Mouse (Mus musculus) 416B (cell line): ENCODE data around the gene A030014E15Rik.
"Not testable (repeated sequence)": the region's sequence is repeated elsewhere in the genome, so short reads cannot be mapped to it uniquely, and the experiment has no call there.

Experiments used
- DNase-seq: peaks from one replicate; pipeline ENCODE4 v3.0.0; 2011; ENCODE audit warnings: low read depth

Gene A030014E15Rik

DNA sequence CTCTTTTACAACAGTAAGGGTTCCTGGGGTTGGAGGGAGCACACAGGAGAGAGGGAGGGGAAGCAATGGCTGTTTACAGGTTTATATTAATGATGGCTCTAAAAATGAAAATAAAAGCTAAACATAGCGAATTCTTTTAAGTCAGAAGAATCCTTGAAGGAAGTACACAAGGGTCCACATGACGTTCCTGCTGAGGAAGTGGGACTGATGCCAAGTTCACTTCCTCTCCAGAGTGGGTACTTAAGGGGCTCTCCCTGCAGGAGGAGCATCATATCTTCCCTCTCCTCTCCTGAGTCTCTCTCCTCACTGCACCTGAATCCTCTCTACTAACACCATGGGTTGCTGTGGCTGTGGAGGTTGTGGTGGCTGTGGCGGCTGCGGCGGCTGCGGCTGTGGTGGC lies at the start of gene A030014E15Rik:
TSS of gene A030014E15Rik (plus strand) at position 268 of the 400 bp plus-strand sequence.
- no peak for DNase-seq

DNA sequence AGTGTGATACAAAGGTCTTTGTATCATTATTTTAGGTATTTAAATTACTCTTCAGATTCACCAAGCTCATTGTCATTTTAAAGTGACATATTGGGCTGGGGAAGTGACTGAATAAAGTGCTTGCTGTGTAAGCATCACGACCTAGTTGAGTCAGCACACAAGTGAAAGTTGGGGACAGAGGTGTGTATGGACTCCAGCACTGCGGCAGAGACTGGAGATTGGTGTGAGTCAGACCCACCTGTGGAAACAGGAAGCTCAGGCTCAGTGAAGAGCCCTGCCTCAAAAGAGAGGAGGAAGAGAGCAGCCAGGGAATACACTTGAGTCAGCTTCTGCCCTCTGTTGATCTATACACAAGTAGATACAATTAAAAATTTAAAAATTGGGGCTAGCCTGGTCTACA lies 45.5 kb upstream of the A030014E15Rik start:
- DNase-seq: peak; percentile 55

DNA sequence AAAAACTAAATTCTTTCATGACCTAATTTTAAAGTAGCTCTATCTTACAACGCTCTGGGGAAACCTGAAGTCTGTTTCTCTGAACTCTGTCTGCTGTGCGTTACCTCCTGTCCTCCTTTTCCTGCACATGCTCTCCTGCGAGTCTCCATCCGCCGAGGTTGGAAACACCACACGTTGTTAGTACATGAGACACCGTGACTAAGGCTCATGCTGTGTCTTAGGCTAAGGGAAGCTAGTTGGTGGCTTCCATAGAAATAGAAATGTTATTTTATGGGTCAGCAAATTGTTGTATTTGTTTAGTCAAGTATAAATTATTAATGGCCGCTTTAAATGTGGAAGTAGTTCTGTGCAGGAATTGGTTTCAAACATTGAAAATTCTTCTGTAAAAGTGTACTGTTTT lies 44.5 kb upstream of the A030014E15Rik start:
- no peak for DNase-seq

DNA sequence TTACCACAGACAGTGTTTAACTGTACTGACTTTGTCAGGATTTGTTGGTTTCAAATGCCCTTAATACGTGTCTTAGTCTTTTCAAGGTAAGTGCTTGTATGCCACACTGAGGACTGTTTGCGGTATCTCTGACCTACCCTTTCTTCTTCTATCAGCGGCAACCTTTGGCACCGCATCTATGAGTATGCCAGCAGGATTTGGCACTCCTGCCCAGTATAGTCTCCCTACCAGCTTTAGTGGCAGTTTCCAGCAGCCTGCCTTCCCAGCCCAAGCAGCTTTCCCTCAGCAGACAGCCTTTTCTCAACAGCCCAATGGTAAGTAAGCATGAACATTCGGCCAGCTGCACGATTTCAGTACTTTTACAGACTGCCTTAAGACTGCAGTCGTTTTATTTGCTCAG lies 31.4 kb upstream of the A030014E15Rik start:
- DNase-seq: no peak

DNA sequence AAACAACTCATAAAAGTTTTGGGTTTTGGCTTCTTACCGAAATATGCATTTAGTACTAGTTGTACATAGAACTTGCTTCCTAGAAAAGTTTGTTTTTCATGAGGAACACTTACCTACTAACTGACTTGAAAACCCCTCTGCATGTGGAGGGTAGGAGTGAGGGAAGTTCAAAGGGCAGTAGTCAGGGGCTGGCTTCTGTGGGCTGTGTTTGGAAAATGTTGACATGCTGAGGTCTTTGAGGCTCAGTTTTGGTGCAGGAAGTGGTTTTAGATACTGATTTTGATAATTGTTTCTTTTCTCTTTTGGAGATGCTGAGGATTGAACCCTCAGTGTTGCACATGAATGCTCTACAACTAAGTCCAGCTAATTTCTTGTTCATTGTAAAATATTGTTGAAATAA lies 24.1 kb upstream of the A030014E15Rik start:
- peak; percentile 57 for DNase-seq

DNA sequence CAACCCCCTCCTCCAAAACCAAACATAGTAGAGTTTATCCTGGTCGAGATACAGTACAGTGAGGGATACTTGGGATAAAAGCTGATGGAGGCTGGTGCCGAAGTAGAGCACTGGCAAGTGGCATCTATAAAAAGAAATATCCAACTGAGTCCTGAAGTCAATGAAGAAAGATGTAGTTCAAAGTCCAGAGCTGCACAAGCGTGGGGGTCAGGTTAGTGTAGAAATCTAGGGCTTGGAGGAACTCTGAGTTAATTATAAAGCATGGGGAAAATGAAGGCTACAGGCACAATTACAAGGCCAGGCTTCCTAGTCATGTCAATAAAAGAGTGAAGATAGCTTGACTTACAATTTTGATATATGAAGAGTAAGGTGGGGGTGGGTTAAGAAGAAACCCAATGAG lies 23.5 kb upstream of the A030014E15Rik start:
- DNase-seq: no peak

DNA sequence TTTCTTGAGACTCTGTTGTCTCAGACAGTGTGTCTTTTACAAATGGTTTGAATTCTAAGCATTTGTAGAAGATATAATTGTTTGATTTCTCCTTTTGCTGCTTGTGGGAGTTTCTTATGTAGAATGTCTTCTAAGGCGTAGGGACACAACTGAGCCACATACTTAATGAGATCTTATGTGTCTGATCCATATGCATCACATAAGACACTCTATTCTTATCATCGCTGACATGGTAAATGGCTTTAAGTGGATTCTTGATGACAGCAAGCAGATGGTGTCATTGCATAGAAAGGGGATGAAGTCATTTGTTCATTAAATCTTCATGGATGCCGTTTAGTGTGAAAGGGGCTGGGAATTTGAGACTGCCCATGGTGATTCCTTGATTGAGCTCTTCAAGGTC lies 18.8 kb upstream of the A030014E15Rik start:
- DNase-seq: no peak

DNA sequence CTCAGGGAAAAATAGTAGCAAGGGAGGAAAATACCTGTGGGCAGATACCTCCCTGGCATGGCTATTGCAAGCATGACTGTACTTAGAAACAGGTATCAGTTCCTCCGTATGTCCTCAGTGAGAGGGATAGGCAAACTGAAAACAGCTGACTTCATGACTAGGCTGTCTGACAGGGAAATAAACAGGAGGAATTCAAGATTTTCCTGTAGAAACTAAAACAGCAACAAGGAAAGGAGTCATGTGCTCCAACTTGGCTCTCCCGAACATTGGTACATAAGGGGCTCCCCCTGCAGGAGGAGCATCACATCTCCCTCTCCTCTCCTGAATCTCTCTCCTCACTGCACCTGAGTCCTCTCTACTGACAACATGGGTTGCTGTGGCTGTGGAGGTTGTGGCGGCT lies 11.7 kb upstream of the A030014E15Rik start, which contains the start of gene A030005L19Rik:
TSS of gene A030005L19Rik (plus strand) at position 301 of the 400 bp plus-strand sequence.
- DNase-seq: peak; percentile 47

DNA sequence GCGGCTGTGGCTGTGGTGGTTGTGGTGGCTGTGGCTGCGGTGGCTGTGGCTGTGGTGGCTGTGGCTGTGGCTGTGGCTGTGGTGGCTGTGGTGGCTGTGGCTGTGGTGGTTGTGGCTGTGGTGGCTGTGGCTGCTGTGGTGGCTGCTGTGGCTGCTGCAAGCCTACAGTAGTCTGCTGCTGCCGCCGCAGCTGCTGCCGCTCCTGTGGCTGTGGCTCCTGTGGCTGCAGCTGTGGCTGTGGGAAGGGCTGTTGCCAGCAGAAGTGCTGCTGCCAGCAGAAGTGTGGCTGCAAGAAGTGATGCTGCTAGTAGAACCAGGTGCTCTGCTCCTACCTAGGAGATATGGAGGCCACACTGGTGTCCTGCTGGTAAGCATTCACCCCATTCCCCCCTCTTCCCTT lies 11.3 kb upstream of the A030014E15Rik start:
- DNase-seq: peak; percentile 32

DNA sequence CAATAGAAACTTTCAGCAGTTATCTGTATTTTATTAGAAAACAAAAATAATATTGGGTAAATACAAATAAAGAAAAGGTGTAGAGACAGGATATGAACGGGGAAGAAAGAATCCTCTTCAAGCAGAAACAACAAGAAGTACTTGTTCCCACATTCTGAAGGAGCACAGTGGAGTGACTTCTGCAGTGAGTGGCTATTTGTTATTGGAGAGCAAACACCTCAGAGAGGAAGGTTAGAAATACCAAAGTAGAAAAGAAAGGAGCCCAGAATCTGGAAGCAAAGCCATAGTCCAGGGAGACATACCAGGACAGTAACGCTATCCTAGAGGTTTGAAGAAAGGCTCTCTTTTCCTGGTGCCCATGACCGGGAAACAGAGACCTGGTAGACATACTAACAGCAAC lies 5.8 kb downstream of the A030014E15Rik start:
- DNase-seq: not testable (repeated sequence)

DNA sequence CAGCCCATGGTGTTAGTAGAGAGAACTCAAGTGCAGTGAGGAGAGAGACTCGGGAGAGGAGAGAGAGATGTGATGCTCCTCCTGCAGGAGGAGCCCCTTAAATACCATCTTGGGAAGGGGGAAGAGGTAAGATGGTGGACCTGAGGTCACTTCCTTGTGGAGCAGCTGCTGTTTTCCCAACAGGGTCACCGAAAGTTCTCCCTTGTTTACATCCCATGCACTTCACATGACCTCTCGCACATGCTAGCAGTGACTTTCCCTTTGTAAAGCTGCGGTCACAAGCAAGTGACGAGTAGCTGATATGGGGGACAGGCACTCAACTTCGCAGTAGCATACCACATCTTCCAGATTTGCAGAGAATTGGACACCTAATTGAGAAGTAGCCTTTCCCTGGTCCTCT lies 6.6 kb downstream of the A030014E15Rik start, which contains the start of gene Gm6217:
TSS of gene Gm6217 (minus strand) at position 74 of the 400 bp plus-strand sequence.
- DNase-seq: not testable (repeated sequence)

DNA sequence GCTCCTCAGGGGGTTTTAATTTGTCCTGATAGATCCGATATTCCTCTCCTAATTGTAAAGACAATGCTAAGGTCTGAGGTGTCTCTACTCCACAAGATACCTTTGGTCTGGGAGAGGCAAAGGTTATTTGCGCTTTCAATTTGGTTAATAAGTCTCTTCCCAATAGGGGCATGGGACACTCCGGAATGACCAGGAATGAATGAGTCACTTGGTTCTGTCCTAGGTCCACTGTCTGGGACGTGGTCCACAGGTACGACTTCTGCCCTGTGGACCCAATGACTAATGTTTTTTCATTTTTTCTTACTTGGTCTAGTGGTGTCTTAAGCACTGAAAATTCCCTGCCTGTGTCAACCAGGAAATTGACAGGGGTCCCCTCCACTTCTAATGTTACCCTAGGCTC lies 13.9 kb downstream of the A030014E15Rik start:
- no peak for DNase-seq

DNA sequence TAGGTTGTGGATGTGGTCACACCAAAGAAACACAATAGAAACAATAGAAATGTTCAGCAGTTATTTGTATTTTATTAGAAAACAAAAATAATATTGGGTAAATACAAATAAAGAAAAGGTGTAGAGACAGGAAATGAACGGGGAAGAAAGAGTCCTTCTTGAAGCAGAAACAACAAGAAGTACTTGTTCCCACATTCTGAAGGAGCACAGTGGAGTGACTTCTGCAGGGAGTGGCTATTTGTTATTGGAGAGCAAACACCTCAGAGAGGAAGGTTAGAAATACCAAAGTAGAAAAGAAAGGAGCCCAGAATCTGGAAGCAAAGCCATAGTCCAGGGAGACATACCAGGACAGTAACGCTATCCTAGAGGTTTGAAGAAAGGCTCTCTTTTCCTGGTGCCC lies 17.8 kb downstream of the A030014E15Rik start:
- not testable (repeated sequence) for DNase-seq

DNA sequence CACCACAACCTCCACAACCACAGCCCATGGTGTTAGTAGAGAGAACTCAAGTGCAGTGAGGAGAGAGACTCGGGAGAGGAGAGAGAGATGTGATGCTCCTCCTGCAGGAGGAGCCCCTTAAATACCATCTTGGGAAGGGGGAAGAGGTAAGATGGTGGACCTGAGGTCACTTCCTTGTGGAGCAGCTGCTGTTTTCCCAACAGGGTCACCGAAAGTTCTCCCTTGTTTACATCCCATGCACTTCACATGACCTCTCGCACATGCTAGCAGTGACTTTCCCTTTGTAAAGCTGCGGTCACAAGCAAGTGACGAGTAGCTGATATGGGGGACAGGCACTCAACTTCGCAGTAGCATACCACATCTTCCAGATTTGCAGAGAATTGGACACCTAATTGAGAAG lies 18.6 kb downstream of the A030014E15Rik start, which contains the start of gene A030003K21Rik:
TSS of gene A030003K21Rik (minus strand) at position 94 of the 400 bp plus-strand sequence.
- DNase-seq: not testable (repeated sequence)

DNA sequence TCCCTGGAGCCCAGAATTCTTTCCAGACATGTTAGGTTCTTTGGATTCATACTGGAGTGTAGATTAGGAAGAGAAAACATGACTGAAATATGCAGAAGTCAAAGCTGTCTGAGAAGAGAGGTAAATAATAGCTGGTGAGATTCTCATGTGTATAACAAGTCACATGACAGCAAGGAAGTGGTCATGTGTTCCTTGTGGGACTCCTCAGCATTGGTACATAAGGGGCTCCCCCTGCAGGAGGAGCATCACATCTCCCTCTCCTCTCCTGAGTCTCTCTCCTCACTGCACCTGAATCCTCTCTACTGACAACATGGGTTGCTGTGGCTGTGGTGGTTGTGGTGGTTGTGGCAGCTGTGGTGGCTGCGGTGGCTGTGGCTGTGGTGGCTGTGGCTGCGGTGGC lies 21.3 kb downstream of the A030014E15Rik start:
- DNase-seq: peak; percentile 7

DNA sequence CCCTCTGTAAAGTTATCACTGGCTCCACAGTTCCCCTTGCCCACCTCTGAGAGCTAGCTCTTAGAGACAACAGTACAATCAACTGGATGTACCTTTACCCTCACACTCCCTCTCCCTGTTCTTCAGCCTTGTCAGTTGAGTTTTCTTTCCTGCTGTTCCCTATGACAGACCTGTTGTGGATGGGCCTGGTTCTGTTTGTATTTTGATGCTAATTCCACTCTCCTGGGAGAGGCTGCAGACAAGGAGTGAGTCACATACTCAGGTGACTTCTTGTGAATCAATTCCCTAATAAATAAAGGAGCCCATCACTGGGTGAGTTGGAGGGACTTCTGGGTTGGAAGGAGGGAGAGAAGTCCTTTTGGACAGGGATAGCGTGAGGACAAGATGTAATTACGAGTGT lies 23.9 kb downstream of the A030014E15Rik start:
- DNase-seq: no peak

DNA sequence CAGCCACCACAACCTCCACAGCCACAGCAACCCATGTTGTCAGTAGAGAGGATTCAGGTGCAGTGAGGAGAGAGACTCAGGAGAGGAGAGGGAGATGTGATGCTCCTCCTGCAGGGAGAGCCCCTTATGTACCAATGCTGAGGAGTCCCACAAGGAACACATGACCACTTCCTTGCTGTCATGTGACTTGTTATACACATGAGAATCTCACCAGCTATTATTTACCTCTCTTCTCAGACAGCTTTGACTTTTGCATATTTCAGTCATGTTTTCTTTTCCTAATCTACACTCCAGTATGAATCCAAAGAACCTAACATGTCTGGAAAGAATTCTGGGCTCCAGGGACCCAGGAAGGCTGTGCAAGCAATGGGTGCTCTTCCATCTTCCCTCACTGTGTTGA lies 31.2 kb downstream of the A030014E15Rik start, which contains the start of gene Gm7544:
TSS of gene Gm7544 (minus strand) at position 101 of the 400 bp plus-strand sequence.
- not testable (repeated sequence) for DNase-seq

DNA sequence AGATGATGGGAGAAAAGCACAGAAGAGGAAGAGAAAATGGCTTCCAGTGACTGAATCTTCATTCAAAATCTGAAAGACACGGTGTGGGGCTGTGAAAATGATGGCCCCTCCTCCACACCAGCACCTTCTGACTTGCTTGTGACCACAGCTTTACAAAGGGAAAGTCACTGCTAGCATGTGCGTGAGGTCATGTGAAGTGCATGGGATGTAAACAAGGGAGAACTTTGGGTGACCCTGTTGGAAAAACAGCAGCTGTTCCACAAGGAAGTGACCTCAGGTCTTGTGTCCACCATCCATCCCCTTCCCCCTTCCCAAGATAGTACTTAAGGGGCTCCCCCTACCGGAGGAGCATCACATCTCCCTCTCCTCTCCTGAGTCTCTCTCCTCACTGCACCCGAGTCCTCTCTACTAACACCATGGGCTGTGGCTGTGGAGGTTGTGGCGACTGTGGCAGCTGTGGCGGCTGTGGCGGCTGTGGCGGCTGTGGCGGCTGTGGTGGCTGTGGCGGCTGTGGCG lies 35.2 kb downstream of the A030014E15Rik start, which contains the start of gene Gm47955:
TSS of gene Gm47955 (plus strand) at position 417 of the 516 bp plus-strand sequence.
- DNase-seq: no peak

DNA sequence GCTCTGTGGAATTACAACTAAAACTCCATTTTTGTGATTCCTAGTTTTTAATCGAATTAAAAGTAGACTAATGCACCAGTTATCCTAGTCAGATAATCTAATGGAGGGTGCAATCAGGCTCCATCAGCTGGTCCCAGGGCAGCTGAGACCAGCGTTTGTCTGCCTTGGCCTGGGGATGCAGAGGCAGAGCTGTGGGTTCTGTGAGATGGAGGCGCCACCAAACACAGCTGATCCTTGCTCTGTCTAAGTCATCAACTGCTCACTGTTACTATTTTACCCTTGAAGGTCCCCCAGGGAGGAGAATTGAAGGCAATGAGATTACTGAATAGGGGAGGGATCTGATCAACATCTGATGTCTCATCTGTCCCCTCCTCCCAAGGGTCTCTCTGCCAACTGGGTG lies 41.7 kb downstream of the A030014E15Rik start:
- no peak for DNase-seq

DNA sequence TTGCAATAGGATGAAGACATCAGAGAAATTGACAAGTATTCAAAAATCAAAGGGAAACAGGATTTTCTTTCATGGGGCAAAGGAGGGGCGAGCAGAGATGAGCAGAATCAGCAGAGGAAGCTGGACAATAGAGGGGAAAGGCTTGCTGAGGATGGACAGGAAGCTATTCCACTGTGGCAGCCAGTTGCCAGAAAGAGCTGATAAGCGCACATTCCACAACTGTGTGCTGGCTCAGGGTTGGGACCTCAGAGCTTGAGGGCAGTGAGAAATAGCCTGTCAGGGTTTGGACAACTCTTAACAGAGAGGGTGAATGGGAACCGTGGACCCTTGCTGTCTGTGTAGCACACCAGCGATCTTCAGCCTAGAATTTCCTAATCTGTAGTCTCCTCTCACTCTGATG lies 47.3 kb downstream of the A030014E15Rik start:
- DNase-seq: no peak

DNA sequence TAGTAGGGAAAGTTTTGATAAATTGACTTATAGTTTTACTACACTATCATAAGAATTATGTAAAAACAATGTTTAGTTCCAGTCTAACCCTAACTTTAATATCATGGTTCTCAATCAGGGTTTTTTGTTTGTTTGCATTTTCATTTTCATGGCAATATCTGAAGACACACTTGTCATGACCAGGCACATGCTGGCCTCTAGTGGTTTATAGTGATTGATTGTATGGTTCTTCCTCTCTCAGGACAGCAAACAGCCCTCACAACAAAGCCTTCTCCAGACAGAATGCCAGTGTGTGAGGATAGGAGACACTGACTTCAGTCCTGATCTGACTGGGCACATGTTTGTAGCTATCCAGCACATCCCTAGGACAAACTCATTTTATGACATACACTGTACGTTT lies 48.5 kb downstream of the A030014E15Rik start:
- peak; percentile 65 for DNase-seq

DNA sequence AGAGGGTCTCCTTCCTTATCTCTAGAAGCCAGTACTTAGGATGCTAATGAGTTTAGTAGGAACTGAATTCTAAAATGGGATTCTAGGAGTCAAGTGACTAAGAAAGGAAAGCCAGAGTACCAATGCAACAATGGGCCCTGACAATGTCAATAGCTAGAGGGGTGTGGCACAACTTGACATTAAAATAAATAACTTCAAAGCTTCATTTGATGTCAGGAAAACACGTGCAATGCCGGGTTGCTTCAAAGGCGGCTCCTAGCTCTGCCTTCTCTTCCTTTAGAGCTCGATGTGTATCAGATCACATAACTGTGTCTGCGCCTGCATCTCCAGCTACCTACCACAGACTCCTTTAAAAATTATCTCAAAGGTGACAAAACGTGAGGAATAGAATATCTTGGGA lies 49.2 kb downstream of the A030014E15Rik start:
- no peak for DNase-seq

DNA sequence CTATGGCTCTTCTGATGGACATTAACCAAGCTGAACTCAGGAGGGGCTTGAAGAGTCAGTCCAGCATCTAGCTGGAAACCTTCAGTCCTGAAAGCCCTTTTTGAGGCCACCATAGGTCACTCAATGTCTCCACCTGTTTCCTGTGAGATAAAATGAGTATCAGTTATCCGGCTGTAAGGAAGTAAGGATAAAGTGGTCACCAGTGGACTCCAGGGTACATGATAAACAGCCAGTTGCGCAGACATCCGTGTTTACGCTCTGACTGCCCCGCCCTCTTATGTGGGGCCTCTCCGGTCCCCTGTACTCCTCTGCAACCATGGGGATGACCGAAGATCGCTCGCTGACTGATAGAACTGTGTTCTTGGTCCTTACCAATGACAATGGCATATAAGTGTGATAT lies 49.6 kb downstream of the A030014E15Rik start:
- peak; percentile 92 for DNase-seq
